Mouse (Mus musculus): ENCODE results near the gene Eif2ak4.

DNA sequence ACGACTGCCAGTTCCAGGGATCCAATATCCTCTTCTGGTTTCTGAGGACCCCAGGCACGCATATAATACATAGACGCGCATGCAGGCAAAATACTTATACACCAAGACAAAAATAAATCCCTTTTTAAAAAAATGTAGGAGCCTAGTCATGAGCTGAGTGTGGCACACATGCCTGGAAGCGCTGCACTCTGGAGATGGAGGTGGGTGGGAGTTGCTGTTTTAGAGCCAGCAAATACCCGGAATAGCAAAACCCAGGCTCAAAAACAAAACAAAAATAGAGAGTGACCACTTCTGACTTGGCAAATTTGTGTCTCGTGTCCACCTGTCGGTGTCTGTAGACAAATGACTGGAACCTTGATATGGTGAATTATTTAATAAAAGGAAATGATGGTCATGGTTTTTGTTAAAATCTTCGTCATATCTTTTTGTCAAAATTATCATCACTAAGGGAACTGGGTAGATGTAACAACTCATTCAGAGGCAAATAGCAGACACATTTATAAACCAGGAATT lies 96.0 kb downstream of the Eif2ak4 start:
- TF ChIP-seq CTCF (IDR thresholded peaks at IDR 0.05; ENCODE audit: low read depth) (no peak), EP300 (IDR thresholded peaks at IDR 0.05; ENCODE audit: low read depth) (no peak)

Data from liver, postnatal 0 days (tissue).